Mouse (Mus musculus) cerebellum, adult 11-12 months (tissue): ENCODE results near the gene Mkln1.

Source experiments
- DNase-seq: peaks from one replicate; pipeline ENCODE4 v3.0.0; 2022

Mkln1 gene

DNA sequence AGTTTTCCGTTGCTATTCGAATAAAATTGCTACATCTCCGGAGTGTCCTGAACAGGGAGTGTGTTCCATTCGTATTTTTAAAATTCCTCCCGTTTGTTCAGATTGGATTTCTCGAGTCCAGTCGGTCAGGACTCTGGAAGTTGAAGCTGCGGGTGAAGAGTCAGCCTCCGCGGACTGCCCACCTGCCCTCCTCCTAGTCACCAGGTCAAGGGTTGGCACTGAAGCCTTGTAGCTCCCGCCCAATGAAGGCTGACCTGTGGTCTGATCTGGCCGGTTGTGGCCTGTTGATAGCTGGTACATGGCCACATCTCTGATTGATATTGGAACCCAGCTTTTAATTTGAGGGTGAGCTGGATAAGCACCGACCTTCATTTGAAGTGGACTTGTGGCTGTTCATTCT is 1.0 kb downstream of the Mkln1 start:
- peak; percentile 28 for DNase-seq

DNA sequence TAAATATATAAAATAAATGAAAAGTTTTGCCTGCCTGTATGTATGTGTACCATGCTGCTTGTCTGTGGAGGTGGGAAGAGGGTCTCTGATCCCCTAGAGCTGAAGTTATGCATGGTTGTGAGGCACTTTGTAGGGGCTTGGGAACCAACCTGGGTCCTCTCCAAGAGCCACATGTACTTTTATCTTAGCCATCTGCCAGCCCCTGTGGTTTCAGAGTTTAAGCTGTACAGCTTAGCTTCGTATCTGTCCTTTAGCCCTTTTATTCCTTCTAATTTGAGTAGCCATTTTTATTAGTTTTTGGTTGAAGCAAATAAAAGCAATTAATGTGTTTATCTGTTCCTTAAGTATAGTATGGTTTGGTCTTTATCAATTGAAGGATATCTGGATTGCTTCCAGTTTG is 12.5 kb downstream of the Mkln1 start:
- no peak for DNase-seq

DNA sequence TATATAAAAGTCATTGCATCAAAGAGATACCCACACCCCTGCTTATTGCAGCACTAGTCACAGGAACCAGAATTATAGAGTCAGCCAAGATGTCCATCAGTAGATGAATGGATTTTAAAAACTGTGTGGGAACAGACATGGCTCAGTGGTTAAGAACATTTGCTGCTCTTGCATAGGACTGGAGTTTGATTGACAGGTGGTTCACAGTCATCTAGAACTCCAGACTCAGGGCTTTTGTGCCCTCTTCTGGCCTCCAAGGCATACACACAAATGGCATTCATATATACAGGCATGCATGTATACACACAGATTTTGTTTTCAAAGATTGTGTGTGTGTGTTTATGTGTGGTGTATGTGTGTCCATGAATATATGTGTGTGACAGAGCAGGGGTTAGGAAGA is 14.0 kb downstream of the Mkln1 start:
- DNase-seq = no peak

DNA sequence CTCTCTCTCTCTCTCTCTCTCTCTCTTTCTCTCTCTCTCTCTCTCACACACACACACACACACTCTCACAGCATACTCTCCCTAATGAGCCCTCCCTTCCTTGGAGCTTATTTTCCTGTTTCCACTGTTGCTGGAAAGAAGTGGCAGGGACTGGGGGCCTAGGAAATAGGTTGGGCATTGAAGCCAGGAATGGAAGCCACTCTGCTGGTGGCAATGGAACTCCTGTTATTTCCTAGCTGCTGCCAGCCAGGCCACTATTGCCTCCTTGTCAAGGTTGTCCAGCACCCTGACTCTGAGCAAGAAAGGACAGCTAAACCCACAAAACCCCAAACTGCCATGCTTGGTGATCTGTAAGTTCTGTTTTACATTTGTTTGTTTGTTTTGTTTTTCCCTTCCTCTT is 15.0 kb downstream of the Mkln1 start:
- no peak for DNase-seq

DNA sequence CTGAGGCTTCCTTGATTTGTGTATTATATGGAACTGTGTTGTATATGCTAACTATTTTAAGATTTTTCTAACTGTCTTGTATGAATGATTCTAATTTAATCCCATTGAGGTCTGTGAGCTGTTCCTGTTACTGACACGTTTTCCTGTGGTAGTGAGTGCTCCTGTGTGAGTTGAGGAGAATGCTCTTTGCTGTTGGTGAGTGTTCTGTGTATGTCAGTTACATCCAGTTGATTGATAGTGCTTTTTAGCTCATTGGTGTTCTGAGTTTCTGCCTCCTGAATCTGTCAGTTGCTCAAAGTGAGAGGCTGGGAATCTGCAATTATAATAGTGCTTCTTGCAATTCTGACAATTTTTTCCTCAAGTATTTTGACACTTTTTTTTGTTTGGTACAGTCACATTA is 15.8 kb downstream of the Mkln1 start:
- no peak for DNase-seq

DNA sequence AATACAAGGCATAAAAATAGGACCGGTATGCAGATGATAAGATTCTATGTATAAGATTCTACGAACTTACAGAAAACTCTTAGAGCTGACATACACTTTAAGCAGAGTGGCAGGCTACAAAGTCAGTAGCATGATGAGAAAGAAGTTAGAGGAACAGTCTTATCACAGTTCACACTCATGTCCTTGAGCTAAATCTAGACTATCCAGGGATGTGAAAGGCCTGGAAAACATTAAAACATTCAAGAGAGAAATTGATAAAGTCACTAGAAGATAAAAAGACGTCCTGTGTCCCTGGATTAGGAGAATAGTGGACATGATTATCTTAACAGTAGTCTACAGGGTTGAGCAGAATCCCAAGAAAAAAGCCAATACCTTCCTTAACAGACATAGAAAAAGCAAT is 26.9 kb downstream of the Mkln1 start:
- DNase-seq = no peak

DNA sequence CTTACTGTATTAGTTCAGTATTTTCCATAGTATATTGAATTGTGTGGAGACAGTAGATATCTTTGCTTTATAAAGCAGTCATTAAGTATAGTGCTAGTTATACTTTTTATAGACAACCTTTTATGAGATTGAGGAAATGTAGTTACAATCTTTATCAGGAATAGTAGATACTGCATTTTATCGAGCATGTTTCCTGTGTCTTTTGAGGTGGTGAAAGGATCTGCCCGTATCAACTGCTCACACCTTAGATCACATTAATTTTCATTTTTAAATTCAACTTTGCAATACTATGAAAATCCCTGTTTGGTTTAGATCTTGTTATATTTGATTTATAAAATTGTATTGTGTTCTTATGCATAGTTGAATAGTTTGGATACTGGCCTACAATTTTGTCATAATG is 38.7 kb downstream of the Mkln1 start:
- no peak for DNase-seq

DNA sequence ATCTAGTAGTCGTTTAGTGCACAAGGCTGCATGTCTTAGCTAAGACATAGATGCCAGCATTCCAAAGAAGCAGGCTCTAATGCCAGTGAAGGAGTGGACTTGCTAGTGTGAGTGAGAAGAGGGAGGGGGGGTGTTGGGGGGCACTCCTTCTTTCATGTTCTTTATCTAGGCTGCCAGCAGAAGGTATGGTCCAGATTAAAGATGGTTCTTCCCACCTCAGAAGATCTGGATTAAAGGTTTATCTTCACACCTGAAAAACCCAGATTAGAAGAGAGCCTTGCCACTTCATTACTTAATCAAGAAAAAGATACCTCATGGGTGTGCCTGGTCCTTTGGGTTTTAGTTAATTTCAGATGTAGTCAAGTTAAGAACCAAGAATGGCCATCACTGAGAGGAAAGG is 46.7 kb downstream of the Mkln1 start:
- DNase-seq = no peak

DNA sequence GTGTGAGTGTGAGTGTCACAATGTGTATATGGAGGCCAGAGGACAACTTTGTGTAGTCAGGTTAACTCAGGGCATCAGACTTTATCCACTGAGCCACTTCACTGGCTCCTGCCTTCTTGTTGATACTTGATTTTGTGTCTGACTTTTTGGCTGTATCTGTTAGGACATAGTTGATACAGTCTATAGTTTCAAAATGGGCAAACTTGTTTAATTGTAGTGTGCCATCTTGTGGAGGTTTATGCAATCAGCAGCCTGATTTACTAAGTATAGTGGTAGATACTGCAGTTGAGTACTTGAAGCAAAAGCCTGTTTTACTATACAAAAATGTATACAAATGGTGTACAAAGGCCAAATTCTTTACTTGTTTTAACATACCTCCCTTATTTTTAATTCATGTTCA is 55.2 kb downstream of the Mkln1 start:
- no peak for DNase-seq

DNA sequence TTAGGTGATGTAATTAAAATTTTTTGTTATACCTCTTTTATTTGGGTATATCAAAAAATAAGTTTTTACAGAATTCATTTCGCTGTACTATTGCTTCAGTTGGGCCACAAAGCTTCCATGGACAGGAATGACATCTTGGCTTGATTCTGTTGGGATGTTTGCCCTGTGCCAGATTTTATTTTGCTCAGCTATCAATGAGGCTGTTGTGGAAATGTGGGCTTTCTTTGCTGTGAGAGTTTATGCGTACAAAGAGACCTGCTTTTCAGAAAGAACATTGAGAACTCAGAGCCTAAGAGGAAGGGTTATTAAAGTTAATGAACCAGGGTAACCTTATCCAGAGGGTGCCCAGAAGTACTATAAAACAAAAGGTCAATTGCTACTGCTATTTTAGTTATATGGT is 56.8 kb downstream of the Mkln1 start:
- DNase-seq = no peak

DNA sequence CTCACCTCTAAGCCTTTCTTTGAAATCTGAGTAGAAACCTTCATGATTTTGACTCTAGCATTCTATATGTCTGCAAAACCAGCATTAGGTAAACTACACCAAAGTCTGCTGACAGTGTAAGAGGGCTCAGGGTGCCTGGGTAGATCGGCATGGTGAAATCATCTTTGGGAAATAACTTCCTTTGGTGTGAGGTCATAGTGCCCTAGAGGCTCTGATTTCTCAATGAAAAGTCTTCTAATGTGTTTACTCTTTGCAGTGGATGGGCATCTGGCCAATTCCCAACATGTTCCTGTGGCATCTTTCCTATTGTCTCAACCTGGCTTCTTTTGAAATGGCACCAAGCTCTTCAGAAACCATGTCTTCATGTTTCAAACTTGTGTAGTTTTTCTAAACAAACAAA is 58.5 kb downstream of the Mkln1 start:
- peak; percentile 18 for DNase-seq

DNA sequence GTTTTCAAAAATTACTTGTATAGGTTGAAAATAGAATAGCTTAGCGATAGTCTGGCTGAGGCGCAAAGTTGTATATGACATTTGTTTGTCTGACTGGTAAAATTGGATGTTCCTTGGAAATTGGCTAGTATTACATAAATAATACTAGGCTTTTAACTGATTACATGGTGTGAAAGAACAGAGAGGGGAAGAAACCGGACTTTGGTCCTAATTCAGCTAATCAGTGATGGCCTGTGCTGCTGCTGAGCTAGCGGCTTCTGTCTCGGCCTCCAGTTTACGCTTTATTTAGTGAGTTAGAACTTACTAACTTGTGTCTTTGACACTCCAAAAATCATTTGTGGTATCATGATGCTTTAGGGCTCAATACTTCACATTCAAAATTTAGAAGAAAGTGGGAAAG is 70.9 kb downstream of the Mkln1 start:
- no peak for DNase-seq

DNA sequence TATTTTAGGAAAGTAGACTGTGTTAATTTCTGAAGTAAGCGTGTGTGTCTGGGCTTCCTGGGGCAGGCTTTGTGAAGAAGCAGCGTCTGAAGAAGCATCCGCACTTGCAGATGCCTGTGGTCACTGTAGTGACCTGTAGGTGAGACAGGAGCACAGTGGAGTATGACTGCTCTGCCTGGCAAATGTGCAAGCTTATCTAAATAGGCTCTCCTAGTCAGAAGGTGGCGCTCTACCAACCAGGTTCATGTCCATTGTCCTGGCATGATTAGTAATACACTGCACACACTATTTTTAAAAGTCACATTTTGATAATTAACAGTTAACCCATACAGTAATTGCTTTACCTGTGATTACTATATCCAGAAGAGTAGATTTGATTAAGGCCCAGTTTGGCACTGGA is 79.7 kb downstream of the Mkln1 start:
- no peak for DNase-seq

DNA sequence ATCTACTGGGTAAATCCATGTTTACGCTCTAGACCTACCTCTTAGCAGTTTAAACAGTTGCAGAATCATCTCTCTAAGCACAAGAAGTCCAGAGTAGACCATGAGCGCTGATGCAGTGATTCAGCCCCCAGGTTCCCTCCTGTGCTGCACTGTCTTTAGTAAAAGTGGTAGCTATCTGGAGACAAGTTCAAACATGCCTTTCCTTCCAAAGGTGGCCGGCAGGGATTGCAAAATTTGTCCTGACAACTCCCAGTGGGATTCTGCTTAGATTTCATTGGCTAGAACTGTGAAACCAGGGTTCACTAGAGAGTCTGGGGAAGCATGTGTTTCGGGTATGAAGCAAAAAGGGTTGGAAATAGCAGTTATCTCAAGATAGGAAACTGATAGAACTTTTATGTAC is 81.5 kb downstream of the Mkln1 start:
- DNase-seq = no peak

DNA sequence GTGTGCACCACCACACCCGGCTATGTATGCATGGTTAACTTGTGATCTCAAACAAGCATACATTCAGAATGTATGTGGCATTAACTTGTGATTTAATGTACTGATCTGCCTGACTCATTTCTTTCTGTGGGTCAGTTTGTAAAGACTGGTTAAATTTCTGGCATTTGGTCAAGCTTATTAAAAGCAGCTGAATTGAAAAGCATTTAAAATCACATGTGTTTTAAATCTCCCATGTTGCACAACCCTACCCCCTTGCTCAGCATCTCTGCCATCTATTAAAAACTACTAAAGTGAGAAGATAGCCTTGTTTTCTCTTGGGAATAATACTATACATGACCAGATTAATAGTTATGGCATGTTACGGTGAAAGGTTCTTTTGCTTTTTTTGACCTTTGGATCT is 88.1 kb downstream of the Mkln1 start:
- no peak for DNase-seq

DNA sequence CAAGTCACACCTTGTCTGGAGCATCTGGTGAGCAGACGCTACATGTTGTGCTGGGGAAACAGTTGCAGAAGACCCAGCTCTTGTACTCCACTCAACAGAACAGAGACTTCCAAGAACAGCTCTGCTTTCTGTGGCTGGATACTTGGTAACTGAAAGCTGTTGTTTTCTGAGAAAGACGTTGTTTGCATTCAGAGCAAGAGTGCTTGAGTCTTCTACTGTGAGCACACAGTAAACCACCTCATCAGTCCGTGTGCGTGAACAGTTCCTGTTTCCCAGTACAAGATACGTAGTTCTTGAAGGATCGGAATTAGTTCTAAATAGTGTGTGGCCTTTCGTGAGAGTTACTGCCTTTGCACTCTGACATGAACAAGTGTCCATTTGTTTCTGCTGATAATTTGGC is 91.4 kb downstream of the Mkln1 start:
- DNase-seq = no peak

DNA sequence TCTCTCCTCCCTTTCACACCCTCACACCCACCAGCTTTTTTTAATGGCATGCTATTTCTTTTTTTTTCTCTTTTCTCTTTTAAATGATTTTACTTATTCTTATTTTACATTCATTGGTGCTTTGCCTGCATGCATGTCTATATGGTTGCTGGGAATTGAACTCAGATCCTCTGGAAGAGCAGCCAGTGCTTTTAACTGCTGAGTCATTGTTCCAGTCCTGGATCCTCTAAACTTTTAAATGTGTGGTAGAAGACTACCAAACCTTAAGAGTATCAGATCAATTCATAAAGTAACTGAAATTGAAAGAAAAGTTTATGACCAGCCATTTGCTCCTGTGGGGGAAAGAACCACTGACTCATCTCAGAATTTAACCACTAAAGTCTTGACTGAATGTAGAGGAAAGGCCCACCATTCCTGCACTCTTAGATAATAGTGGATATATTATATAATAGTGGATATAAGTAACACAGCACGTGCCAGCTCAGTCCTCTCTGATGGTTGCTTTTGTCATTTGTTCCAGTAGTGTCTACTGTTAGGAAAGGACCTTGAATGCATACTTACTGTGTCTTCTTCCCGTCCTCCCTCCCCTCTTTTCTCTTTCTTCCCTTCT is 96.7 kb downstream of the Mkln1 start:
- DNase-seq = no peak

DNA sequence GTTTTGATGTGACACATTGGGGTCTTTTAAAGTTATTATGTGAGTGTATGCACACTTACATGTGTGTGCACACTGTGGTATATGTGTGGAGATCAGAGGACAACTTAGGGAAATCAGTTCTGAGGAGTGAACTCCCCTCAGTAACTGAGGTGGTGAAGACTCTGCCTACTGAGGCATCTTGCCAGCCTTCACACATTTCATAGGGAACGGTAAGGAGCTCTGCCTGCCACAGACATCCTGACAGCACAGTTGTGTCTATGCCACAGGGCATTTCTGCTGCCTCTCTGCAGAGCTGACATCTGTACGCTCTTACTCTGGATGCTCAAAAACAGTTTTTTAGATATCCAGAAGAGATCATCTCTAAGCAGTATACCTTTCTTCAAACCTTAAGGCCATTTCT is 97.7 kb downstream of the Mkln1 start:
- no peak for DNase-seq

DNA sequence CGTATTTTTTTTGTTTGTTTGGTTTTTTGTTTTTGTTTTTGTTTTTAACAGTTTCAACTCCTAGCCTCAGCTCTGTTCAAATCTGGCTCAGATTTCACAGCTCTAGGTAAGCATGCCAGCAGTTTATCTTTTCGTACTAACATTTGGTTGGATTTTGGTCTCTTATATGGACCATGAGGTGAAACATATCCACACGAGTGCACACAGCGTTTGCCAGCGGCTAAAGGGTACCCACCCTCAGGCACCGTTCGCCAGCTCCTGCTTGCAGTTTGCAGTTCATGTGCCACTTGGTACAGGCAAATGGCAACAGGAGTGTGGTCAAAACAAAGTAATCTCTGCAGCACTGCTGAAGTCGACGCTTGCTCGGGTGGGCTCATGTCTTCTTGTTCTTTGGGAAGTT is 101.3 kb downstream of the Mkln1 start:
- no peak for DNase-seq

DNA sequence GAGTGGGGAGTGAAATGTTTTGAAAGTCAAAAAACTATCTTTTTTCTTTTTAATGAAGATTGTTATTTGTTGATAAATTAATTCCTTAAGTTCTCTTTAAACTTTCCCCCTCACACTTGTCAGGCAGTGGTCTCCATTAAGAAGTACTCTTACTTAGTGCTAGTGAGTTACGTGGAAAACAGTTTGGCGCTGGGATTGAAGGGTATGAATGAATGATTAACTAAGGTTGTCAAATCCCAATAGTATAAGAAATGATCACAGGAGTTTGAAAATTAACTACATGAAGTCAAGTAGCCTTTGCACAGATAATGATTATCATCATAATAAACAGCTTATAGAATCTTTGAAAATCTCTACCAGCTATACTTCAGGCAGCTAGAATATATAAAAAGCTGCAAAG is 101.7 kb downstream of the Mkln1 start:
- DNase-seq = no peak

DNA sequence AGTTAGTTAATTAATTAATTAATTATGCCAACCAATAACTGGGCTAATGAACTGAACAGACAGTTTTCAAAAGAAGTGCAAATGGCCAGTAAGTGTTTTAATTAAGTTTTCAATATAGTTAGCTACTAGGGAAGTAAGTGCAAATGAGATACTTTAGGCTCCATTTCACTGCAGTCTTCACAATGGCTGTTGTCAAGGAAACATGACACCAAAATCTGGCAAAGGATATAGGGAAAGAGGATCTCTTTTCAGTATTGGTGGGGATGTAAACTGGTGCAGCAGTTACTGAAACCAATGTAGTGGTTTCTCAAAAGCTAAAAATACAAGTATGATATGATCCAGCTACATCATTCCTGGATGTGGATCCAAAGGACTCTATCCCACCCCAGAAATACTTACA is 102.2 kb downstream of the Mkln1 start:
- DNase-seq = no peak

DNA sequence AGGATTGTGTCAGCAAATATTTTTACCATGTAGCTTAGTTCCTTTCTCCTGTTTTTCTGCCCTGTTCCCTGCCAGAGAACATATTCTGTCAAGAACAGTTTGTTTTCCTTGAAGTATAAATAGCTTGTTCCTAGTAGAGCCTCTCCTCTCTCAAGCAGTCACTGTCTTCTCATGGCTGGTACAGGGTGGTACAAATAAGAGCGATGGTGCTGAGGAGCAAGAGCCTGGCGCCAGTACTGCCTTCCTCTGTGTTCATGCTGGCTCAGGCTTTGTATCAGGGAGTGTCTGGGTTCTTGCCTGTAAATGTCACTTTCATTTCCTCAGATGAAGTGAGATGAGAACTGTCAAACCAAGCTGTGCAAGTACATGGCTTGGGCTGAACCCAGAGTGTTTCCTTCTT is 104.1 kb downstream of the Mkln1 start:
- no peak for DNase-seq

DNA sequence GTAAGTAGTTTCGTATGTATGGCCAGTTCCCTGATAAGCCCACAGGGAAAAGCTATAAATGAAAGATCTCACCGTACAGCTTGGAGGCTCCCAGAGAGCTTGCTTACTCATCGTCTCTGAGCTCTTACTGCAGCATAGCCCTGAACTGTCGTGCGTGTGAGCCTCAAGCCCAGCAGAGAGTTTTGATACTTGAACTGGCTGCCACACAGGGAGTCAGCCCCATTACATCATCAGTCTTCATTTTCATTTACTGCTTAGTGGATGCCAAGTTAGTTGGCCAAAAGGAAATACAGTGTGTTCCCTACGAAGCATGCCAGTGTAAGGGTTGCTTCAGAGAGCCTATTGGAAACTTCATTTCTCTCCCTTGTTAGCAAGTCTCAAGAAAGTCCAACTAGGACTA is 115.2 kb downstream of the Mkln1 start:
- no peak for DNase-seq

DNA sequence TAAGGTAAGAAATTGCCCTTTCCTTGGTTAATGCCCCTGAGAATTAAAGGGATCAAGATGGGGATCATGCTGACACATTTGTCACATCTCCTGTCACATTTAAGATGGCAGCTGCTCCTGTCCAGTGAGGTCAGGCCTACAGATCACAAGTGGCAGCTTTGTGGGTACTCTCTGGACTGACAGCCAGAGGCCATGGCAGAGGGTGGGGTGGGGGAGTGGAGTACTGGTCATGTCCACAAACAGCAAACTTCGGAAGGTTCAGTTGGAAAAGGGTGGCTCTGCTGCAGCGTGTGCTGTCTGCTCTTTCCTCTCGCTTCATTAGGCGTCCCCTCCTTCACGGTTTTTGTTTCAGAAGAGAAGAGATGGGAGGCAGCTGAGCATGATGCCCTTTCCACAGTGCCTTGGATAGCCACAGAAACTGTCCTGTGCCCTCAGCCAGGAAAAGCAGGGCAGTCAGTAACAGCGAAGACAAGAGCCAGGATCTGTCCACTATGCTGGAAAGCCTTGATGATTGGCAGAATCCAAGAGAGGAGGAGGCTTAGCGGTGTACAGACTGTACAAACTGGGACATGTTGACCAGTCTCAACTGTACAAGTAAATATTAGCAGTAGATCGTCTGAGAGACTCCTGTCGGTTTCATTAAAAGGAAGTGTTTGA is 119.3 kb downstream of the Mkln1 start:
- DNase-seq = no peak

DNA sequence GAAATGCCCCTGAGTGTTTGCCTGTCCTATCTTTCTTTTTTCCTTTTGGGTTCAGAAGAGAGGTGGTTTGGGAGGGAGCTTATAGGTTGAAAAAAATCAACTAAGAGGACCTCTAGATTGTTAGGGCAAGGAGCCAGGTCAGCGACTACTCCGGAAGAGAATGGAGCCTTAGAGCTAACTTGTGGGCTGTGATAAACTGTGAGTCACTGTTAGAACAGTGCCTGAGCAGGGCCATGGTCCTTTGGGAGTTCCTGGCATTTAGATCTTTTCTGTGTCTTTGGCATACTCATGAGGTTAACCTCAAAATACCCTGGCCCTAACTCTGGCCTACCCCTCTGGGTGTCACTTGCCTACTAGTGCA is 119.8 kb downstream of the Mkln1 start:
- no peak for DNase-seq
